Mouse (Mus musculus): Measurements from ENCODE around the gene Cdk2ap1. TPM values are rescaled to one million over a fixed set of nuclear protein-coding genes. Genes with fewer than 3 reads are reported as not detected.
A peak's percentile ranks its signal among the peaks of the same experiment; 100 is the strongest.
"Not testable (repeated sequence)": the region's sequence is repeated elsewhere in the genome, so short reads cannot be mapped to it uniquely, and the experiment has no call there.

Gene Cdk2ap1
- total and polyA plus RNA-seq, 2 experiments from 2014 or later: 65.0 to 164 TPM

GRCm38 (mm10) chr5:124315941-124316340, 46.9 kb downstream of the Cdk2ap1 start:
- DNase-seq (ENCODE audit: low spot score) (peak; percentile 9), ATAC-seq (ENCODE audit: low FRiP score) (no peak)
- no peaks in the 10 kb centered on the region for H3K27me3 ChIP-seq (ENCODE audit: insufficient read depth, low read length)
- no peak overlapping the region for H3K27ac ChIP-seq (ENCODE audit: low read depth, low read length)
- peaks cover 36% of the 10 kb centered on the region for H3K36me3 ChIP-seq (ENCODE audit: insufficient read depth, low read length)
- no peak for TF ChIP-seq CTCF (IDR thresholded peaks at IDR 0.05)
- no peak overlapping the region for H3K4me2 ChIP-seq (ENCODE audit: low read depth, low read length, poor library complexity, severe bottlenecking)
- H3K9ac ChIP-seq (replicated peaks; ENCODE audit: low read length, poor library complexity, severe bottlenecking): no peak overlapping the region
- WGBS: 90% methylated on average over 11 of the region's 11 CpGs
- no peaks in the 10 kb centered on the region for H3K4me1 ChIP-seq (ENCODE audit: insufficient read depth, low read length)
- H3K9me3 ChIP-seq (ENCODE audit: low read length): no peaks in the 10 kb centered on the region
- H3K4me3 ChIP-seq (ENCODE audit: low read depth, low read length): no peak overlapping the region

DNA sequence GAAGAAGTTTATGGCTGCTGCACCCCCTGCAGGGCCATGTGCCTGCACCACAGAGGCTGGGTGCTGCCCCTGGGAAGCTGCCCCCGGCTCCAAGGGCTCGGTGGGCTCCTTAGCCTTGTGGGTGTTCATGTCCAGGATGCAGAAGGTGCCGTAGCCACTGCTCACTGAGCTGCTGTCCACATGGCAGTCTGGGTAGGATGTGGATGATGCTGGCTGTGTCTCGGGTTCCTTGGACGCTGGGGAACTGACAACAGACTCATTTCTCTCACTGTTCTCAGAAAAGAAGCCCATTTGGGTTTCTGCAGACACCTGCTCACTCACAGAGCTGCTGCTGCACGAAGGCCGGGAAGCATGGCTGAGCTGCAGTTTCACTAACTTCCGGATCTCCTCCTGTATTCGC, 47.4 kb downstream of the Cdk2ap1 start:
- DNase-seq (ENCODE audit: low spot score): no peak
- no peak for TF ChIP-seq CTCF (IDR thresholded peaks at IDR 0.05)
- Histone ChIP-seq H3K4me3 (ENCODE audit: low read depth, low read length) (no peak overlapping the region), H3K9me3 (ENCODE audit: low read length) (no peaks in the 10 kb centered on the region), H3K27ac (ENCODE audit: low read depth, low read length) (no peak overlapping the region), H3K4me1 (ENCODE audit: insufficient read depth, low read length) (no peaks in the 10 kb centered on the region), H3K27me3 (ENCODE audit: insufficient read depth, low read length) (no peaks in the 10 kb centered on the region), H3K36me3 (ENCODE audit: insufficient read depth, low read length) (peaks cover 40% of the 10 kb centered on the region), H3K4me2 (ENCODE audit: low read depth, low read length, poor library complexity, severe bottlenecking) (no peak overlapping the region), H3K9ac (replicated peaks; ENCODE audit: low read length, poor library complexity, severe bottlenecking) (no peak overlapping the region)
- ATAC-seq (ENCODE audit: low FRiP score): no peak
- WGBS: 89% methylated on average over 9 of the region's 9 CpGs

- Histone ChIP-seq H3K27ac (ENCODE audit: low read depth, low read length) (no peak overlapping the region), H3K4me2 (ENCODE audit: low read depth, low read length, poor library complexity, severe bottlenecking) (no peak overlapping the region), H3K27me3 (ENCODE audit: insufficient read depth, low read length) (no peaks in the 10 kb centered on the region), H3K9ac (replicated peaks; ENCODE audit: low read length, poor library complexity, severe bottlenecking) (no peak overlapping the region), H3K4me3 (ENCODE audit: low read depth, low read length) (no peak overlapping the region), H3K4me1 (ENCODE audit: insufficient read depth, low read length) (no peaks in the 10 kb centered on the region), H3K9me3 (ENCODE audit: low read length) (no peaks in the 10 kb centered on the region), H3K36me3 (ENCODE audit: insufficient read depth, low read length) (peaks cover 45% of the 10 kb centered on the region)
- TF ChIP-seq CTCF (IDR thresholded peaks at IDR 0.05): no peak
- 98% methylated on average over 11 of the region's 11 CpGs for WGBS
- DNase-seq (ENCODE audit: low spot score) (no peak), ATAC-seq (ENCODE audit: low FRiP score) (no peak)
Observed at GRCm38 (mm10) chr5:124310091-124310490, 52.8 kb downstream of the Cdk2ap1 start.

DNA sequence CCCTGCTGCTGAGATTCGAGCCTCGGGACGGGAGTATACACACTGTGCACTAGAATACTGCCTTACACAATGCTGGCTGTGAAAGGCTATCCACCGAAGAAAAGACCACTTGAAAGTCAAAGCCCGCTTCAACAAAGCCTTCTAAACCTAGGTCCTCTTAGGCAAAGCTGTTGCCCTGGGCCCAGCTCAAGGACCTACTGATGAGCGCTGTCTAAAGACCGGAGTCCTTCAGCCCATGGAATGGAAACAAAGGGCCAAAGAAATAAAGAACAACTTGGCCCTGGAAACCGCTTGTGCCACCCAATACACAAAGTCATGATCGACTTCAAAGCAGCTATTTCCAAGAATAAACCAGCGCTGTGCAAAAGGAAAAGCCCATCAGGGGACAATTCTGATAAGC, 53.7 kb downstream of the Cdk2ap1 start:
- Histone ChIP-seq H3K27ac (ENCODE audit: low read depth, low read length) (no peak overlapping the region), H3K9me3 (ENCODE audit: low read length) (no peaks in the 10 kb centered on the region), H3K4me2 (ENCODE audit: low read depth, low read length, poor library complexity, severe bottlenecking) (no peak overlapping the region), H3K27me3 (ENCODE audit: insufficient read depth, low read length) (no peaks in the 10 kb centered on the region), H3K4me3 (ENCODE audit: low read depth, low read length) (no peak overlapping the region), H3K9ac (replicated peaks; ENCODE audit: low read length, poor library complexity, severe bottlenecking) (no peak overlapping the region), H3K4me1 (ENCODE audit: insufficient read depth, low read length) (no peaks in the 10 kb centered on the region), H3K36me3 (ENCODE audit: insufficient read depth, low read length) (peaks cover 41% of the 10 kb centered on the region)
- DNase-seq (ENCODE audit: low spot score) (no peak), ATAC-seq (ENCODE audit: low FRiP score) (no peak)
- 77% methylated on average over 10 of the region's 10 CpGs for WGBS
- TF ChIP-seq CTCF (IDR thresholded peaks at IDR 0.05): no peak

GRCm38 (mm10) chr5:124302853-124303252, 60.0 kb downstream of the Cdk2ap1 start:
- 93% methylated on average over 6 of the region's 6 CpGs for WGBS

DNA sequence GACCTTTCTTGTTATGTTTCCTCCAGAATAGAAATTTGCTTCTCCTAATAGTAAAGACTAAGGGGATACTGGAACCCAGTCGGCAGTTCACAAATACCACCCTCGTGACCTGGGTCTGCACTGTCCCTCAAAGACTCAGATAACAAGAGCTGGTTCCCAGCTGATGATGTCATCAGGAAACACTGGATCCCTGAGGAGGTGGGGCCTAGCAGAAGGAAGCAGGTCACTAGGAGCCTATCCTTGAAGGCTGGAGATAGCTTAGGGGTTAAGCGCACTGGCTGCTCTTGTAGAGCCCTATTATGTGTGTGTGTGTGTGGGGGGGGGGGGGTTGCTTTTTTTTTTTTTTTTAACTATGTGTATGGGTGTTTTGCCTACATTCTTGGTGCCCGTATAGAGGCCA, 62.8 kb downstream of the Cdk2ap1 start:
- WGBS: 88% methylated on average over 4 of the region's 4 CpGs

More at GRCm38 (mm10) chr5:124302853-124303252, 60.0 kb downstream of the Cdk2ap1 start:
- H3K4me1 ChIP-seq (ENCODE audit: insufficient read depth, low read length); H3K9me3 ChIP-seq (ENCODE audit: low read length); ATAC-seq (ENCODE audit: low FRiP score); H3K4me3 ChIP-seq (ENCODE audit: low read depth, low read length); H3K4me2 ChIP-seq (ENCODE audit: low read depth, low read length, poor library complexity, severe bottlenecking); H3K9ac ChIP-seq (replicated peaks; ENCODE audit: low read length, poor library complexity, severe bottlenecking); H3K27me3 ChIP-seq (ENCODE audit: insufficient read depth, low read length); H3K27ac ChIP-seq (ENCODE audit: low read depth, low read length); DNase-seq (ENCODE audit: low spot score): not testable (repeated sequence)
- peaks cover 28% of the 10 kb centered on the region for H3K36me3 ChIP-seq (ENCODE audit: insufficient read depth, low read length)

More for the DNA sequence above, 62.8 kb downstream of the Cdk2ap1 start:
- Histone ChIP-seq H3K36me3 (ENCODE audit: insufficient read depth, low read length) (peaks cover 23% of the 10 kb centered on the region), H3K27ac (ENCODE audit: low read depth, low read length) (no peak overlapping the region), H3K9me3 (ENCODE audit: low read length) (no peaks in the 10 kb centered on the region), H3K27me3 (ENCODE audit: insufficient read depth, low read length) (no peaks in the 10 kb centered on the region), H3K4me3 (ENCODE audit: low read depth, low read length) (no peak overlapping the region), H3K4me2 (ENCODE audit: low read depth, low read length, poor library complexity, severe bottlenecking) (no peak overlapping the region), H3K9ac (replicated peaks; ENCODE audit: low read length, poor library complexity, severe bottlenecking) (no peak overlapping the region), H3K4me1 (ENCODE audit: insufficient read depth, low read length) (no peaks in the 10 kb centered on the region)
- no peak for DNase-seq (ENCODE audit: low spot score)
- TF ChIP-seq CTCF (IDR thresholded peaks at IDR 0.05): no peak
- ATAC-seq (ENCODE audit: low FRiP score): no peak
